9 mouse cellular contexts compared by ENCODE assay signal in genomic region chr6:114397280-114397679, GRCm38 (mm10). TPM values are rescaled to one million over a fixed set of nuclear protein-coding genes. Genes with fewer than 3 reads are reported as not detected.
DNase-seq lines count a peak whose midpoint lies in the region; ATAC-seq lines count a peak whose summit lies in the region.
"Had no signal": no experiment of that assay in that cellular context is flagged by ENCODE, and none has a peak within 500 bp of the region (broad histone marks: within the 10 kb centered on the region; RNA-seq: fewer than 3 reads in every experiment).

No protein-coding gene starts in this region.

- DNase-seq in heart, adult 18-20 months, result no peak
- peak; percentile 28 for DNase-seq in ES-CJ7 (ENCODE audit: low read depth, low spot score)
- no peak for DNase-seq in right cerebral cortex, adult 18-20 months
- DNase-seq in spleen, postnatal 10 days (ENCODE audit: low spot score in 2 of 2), result no peak
- no peak for DNase-seq in MN1 (ENCODE audit: low spot score)

- H3K9ac ChIP-seq in heart, embryonic 12.5 days, result no peak overlapping the region
- peak overlapping the region; percentile 48; the same call in 1 of the 2 replicates for H3K9ac ChIP-seq in forebrain, embryonic 16.5 days (replicated peaks; ENCODE audit: low read depth, low read length)
- no peak overlapping the region for H3K9ac ChIP-seq in liver, embryonic 15.5 days

- 5% methylated on average over 11 of the region's 11 CpGs for WGBS in heart, embryonic 12.5 days
- WGBS in forebrain, embryonic 16.5 days, result 4% methylated on average over 11 of the region's 11 CpGs
- WGBS in liver, embryonic 15.5 days (ENCODE audit: insufficient replicate concordance), result 6% methylated on average over 11 of the region's 11 CpGs

- no peak overlapping the region for H3K27ac ChIP-seq in heart, embryonic 12.5 days (ENCODE audit: poor library complexity, severe bottlenecking)
- H3K27ac ChIP-seq in forebrain, embryonic 16.5 days (ENCODE audit: low read length), result no peak overlapping the region
- H3K27ac ChIP-seq in liver, embryonic 15.5 days (replicated peaks), result no peak overlapping the region

- H3K36me3 ChIP-seq in heart, embryonic 12.5 days, result no peaks in the 10 kb centered on the region
- no peaks in the 10 kb centered on the region for H3K36me3 ChIP-seq in forebrain, embryonic 16.5 days (ENCODE audit: control insufficient read depth, insufficient read depth)
- no peaks in the 10 kb centered on the region for H3K36me3 ChIP-seq in liver, embryonic 15.5 days (replicated peaks)

- peak overlapping the region; percentile 57 for H3K4me3 ChIP-seq in heart, embryonic 12.5 days
- peak overlapping the region; percentile 52 for H3K4me3 ChIP-seq in forebrain, embryonic 16.5 days (replicated peaks; ENCODE audit: low read length)
- H3K4me3 ChIP-seq in liver, embryonic 15.5 days (replicated peaks), result peak overlapping the region; percentile 35

- H3K27me3 ChIP-seq in heart, embryonic 12.5 days (replicated peaks), result peaks cover 71% of the 10 kb centered on the region
- peaks cover 4% of the 10 kb centered on the region; the same call in 1 of the 2 replicates for H3K27me3 ChIP-seq in forebrain, embryonic 16.5 days (replicated peaks; ENCODE audit: control insufficient read depth, insufficient read depth, low read length)
- peaks cover 63% of the 10 kb centered on the region for H3K27me3 ChIP-seq in liver, embryonic 15.5 days

- peak overlapping the region; percentile 95 for H3K4me2 ChIP-seq in heart, embryonic 12.5 days
- peak overlapping the region; percentile 84 for H3K4me2 ChIP-seq in forebrain, embryonic 16.5 days (ENCODE audit: low read length)
- H3K4me2 ChIP-seq in liver, embryonic 15.5 days, result peak overlapping the region; percentile 52

- H3K4me1 ChIP-seq in heart, embryonic 12.5 days (replicated peaks), result peaks cover 14% of the 10 kb centered on the region
- H3K4me1 ChIP-seq in forebrain, embryonic 16.5 days (replicated peaks; ENCODE audit: control insufficient read depth, insufficient read depth, low read length), result peaks cover 14% of the 10 kb centered on the region
- peaks cover 7% of the 10 kb centered on the region for H3K4me1 ChIP-seq in liver, embryonic 15.5 days (replicated peaks)

- no peak for ATAC-seq in heart, embryonic 12.5 days (ENCODE audit: insufficient number of reproducible peaks, low FRiP score)
- ATAC-seq in forebrain, embryonic 16.5 days, result no peak
- no peak for ATAC-seq in liver, embryonic 15.5 days (ENCODE audit: insufficient read depth)
- ATAC-seq: inflammation-experienced regulatory T-cells, adult 6 months had no signal

- no peaks in the 10 kb centered on the region for H3K9me3 ChIP-seq in heart, embryonic 12.5 days (replicated peaks)
- no peaks in the 10 kb centered on the region for H3K9me3 ChIP-seq in forebrain, embryonic 16.5 days (ENCODE audit: control insufficient read depth, low read length)
- H3K9me3 ChIP-seq in liver, embryonic 15.5 days (replicated peaks), result no peaks in the 10 kb centered on the region

RNA-seq across cellular contexts. Expression of gene Hrh1, which starts 0.5 kb away (rescaled TPM):
- not detected in 2 replicates for polyA plus RNA-seq in heart, embryonic 12.5 days (2016; fragmentation: Nextera tagmentation; extraction: Ambion mirVana)
- under 1 TPM; 0.49 to 0.67 TPM for total RNA-seq in heart, adult 18-20 months (2021)
- 0.58 and 1.6 TPM in 2 replicates for polyA plus RNA-seq in forebrain, embryonic 16.5 days (2015; fragmentation: Nextera tagmentation; extraction: Ambion mirVana)
- 0.05 and 0.09 TPM in 2 replicates for polyA plus RNA-seq in liver, embryonic 15.5 days (2015; fragmentation: Nextera tagmentation; extraction: Ambion mirVana)
